Mouse (Mus musculus) limb, embryonic 10.5 days (tissue): ENCODE measurements at regions not wholly inside any gene's neighbourhood (a gene's known extent, or its start where the extent isn't known, plus 50 kb on each side); places are given as distances from the start of the nearest gene placed in this dataset.

Experiments used
- DNase-seq: peaks from one replicate; pipeline ENCODE4 v3.0.0-alpha.2; 2017; ENCODE audit warnings: low spot score
- H3K27ac ChIP-seq: fragments of 300-500 bp; sonication (generic); 2 replicates; pipeline ENCODE4 v1.5.1; 2016; ENCODE audit warnings: mild to moderate bottlenecking
- H3K27me3 ChIP-seq: fragments of 300-500 bp; sonication (generic); 2 replicates; pipeline ENCODE4 v1.6.1; 2016; ENCODE audit warnings: low read depth, mild to moderate bottlenecking; ENCODE audit not compliant: poor library complexity, severe bottlenecking
- H3K36me3 ChIP-seq: fragments of 300-500 bp; sonication (generic); 2 replicates; pipeline ENCODE4 v1.6.1; 2016; ENCODE audit warnings: mild to moderate bottlenecking, moderate library complexity
- H3K4me1 ChIP-seq: fragments of 300-500 bp; sonication (generic); 2 replicates; pipeline ENCODE4 v1.6.1; 2016
- H3K4me3 ChIP-seq: fragments of 300-500 bp; sonication (generic); 2 replicates; pipeline ENCODE4 v1.5.1; 2016; ENCODE audit warnings: mild to moderate bottlenecking, moderate library complexity
- H3K9me3 ChIP-seq: fragments of 300-500 bp; sonication (generic); replicated peaks from 2 replicates; pipeline ENCODE4 v1.6.1; 2016; ENCODE audit warnings: mild to moderate bottlenecking
- whole genome bisulfite sequencing: fragments of 180-500 bp; shearing (Covaris S2); methylation state at CpG from one replicate; pipeline ENCODE4 v1.1.7; 2016; 5-methylcytosine and 5-hydroxymethylcytosine counted together

- H3K27me3 ChIP-seq = peaks cover 41% of the 10 kb centered on the region
- no peaks in the 10 kb centered on the region for H3K36me3 ChIP-seq
- DNase-seq = peak; percentile 69
- WGBS = 2% methylated on average over 18 of the region's 18 CpGs
- H3K4me3 ChIP-seq = peak overlapping the region; percentile 31
- peaks cover 19% of the 10 kb centered on the region for H3K4me1 ChIP-seq
- no peaks in the 10 kb centered on the region for H3K9me3 ChIP-seq
- H3K27ac ChIP-seq = peak overlapping the region; percentile 22; the same call in 1 of the 2 replicates
Measured at GRCm38 (mm10) chr11:57929506-57929905, 79.4 kb upstream of the Larp1 start.

- DNase-seq = no peak
- H3K4me3 ChIP-seq = no peak overlapping the region
- H3K9me3 ChIP-seq = no peaks in the 10 kb centered on the region
- 0 out of 2 replicates have a peak, but pooled peaks cover 4% of the 10 kb centered on the region for H3K27me3 ChIP-seq
- no peaks in the 10 kb centered on the region for H3K36me3 ChIP-seq
- 92% methylated on average over 2 of the region's 2 CpGs for WGBS
- peaks cover 3% of the 10 kb centered on the region; the same call in 1 of the 2 replicates for H3K4me1 ChIP-seq
- H3K27ac ChIP-seq = no peak overlapping the region
Measured at GRCm38 (mm10) chr11:57920263-57920662, 87.6 kb upstream of the Hand1 start.

- 88% methylated on average over 18 of the region's 18 CpGs for WGBS
- 0 out of 2 replicates have a peak, but pooled peaks cover 5% of the 10 kb centered on the region for H3K27me3 ChIP-seq
- DNase-seq = no peak
- H3K27ac ChIP-seq = no peak overlapping the region
- no peaks in the 10 kb centered on the region for H3K36me3 ChIP-seq
- H3K4me1 ChIP-seq = peaks cover 3% of the 10 kb centered on the region; the same call in 1 of the 2 replicates
- no peaks in the 10 kb centered on the region for H3K9me3 ChIP-seq
- H3K4me3 ChIP-seq = no peak overlapping the region
Measured at GRCm38 (mm10) chr11:57918447-57919059, 85.9 kb upstream of the Hand1 start.

GRCm38 (mm10) chr11:57917974-57918373 lies 85.4 kb upstream of the Hand1 start:
- Histone ChIP-seq H3K9me3 (no peaks in the 10 kb centered on the region), H3K4me1 (peaks cover 7% of the 10 kb centered on the region), H3K4me3 (no peak overlapping the region), H3K27me3 (0 out of 2 replicates have a peak, but pooled peaks cover 10% of the 10 kb centered on the region), H3K27ac (no peak overlapping the region), H3K36me3 (no peaks in the 10 kb centered on the region)
- 81% methylated on average over 5 of the region's 5 CpGs for WGBS
- no peak for DNase-seq

- Histone ChIP-seq H3K4me3 (no peak overlapping the region), H3K9me3 (no peaks in the 10 kb centered on the region), H3K27me3 (0 out of 2 replicates have a peak, but pooled peaks cover 12% of the 10 kb centered on the region), H3K4me1 (peaks cover 13% of the 10 kb centered on the region), H3K27ac (no peak overlapping the region), H3K36me3 (no peaks in the 10 kb centered on the region)
- WGBS = 51% methylated on average over 6 of the region's 6 CpGs
- no peak for DNase-seq
Measured at GRCm38 (mm10) chr11:57916016-57916415, 83.4 kb upstream of the Hand1 start.

- no peak overlapping the region for H3K27ac ChIP-seq
- H3K4me1 ChIP-seq = peaks cover 13% of the 10 kb centered on the region
Measured at GRCm38 (mm10) chr11:57913801-57914560, 81.4 kb upstream of the Hand1 start.

GRCm38 (mm10) chr11:57913020-57913699 lies 80.5 kb upstream of the Hand1 start:
- H3K27ac ChIP-seq = no peak overlapping the region
- no peak for DNase-seq
- no peak overlapping the region for H3K4me3 ChIP-seq
- no peaks in the 10 kb centered on the region for H3K9me3 ChIP-seq
- H3K36me3 ChIP-seq = no peaks in the 10 kb centered on the region
- WGBS = 54% methylated on average over 14 of the region's 14 CpGs
- H3K27me3 ChIP-seq = 0 out of 2 replicates have a peak, but pooled peaks cover 12% of the 10 kb centered on the region
- peaks cover 13% of the 10 kb centered on the region for H3K4me1 ChIP-seq

More at GRCm38 (mm10) chr11:57913801-57914560, 81.4 kb upstream of the Hand1 start:
- 66% methylated on average over 3 of the region's 3 CpGs for WGBS
- H3K27me3 ChIP-seq = 0 out of 2 replicates have a peak, but pooled peaks cover 12% of the 10 kb centered on the region
- H3K36me3 ChIP-seq = no peaks in the 10 kb centered on the region
- H3K9me3 ChIP-seq = no peaks in the 10 kb centered on the region
- no peak for DNase-seq
- H3K4me3 ChIP-seq = no peak overlapping the region

- WGBS = 39% methylated on average over 10 of the region's 10 CpGs
- Histone ChIP-seq H3K4me1 (peaks cover 16% of the 10 kb centered on the region), H3K4me3 (no peak overlapping the region), H3K36me3 (no peaks in the 10 kb centered on the region), H3K27ac (no peak overlapping the region), H3K9me3 (no peaks in the 10 kb centered on the region), H3K27me3 (0 out of 2 replicates have a peak, but pooled peaks cover 12% of the 10 kb centered on the region)
- DNase-seq = no peak
Measured at GRCm38 (mm10) chr11:57911698-57912283, 79.2 kb upstream of the Hand1 start.

GRCm38 (mm10) chr11:57904216-57904615 lies 71.6 kb upstream of the Hand1 start:
- DNase-seq = no peak
- Histone ChIP-seq H3K27ac (no peak overlapping the region), H3K4me1 (0 out of 2 replicates have a peak, but pooled peaks cover 2% of the 10 kb centered on the region), H3K36me3 (no peaks in the 10 kb centered on the region), H3K27me3 (peaks cover 5% of the 10 kb centered on the region; the same call in 1 of the 2 replicates), H3K9me3 (no peaks in the 10 kb centered on the region), H3K4me3 (no peak overlapping the region)
- 15% methylated on average over 9 of the region's 9 CpGs for WGBS

- Histone ChIP-seq H3K36me3 (no peaks in the 10 kb centered on the region), H3K4me1 (peaks cover 8% of the 10 kb centered on the region), H3K27me3 (peaks cover 5% of the 10 kb centered on the region; the same call in 1 of the 2 replicates), H3K27ac (no peak overlapping the region), H3K9me3 (no peaks in the 10 kb centered on the region), H3K4me3 (no peak overlapping the region)
- DNase-seq = no peak
- WGBS = 63% methylated on average over 4 of the region's 4 CpGs
Measured at GRCm38 (mm10) chr11:57899335-57899734, 66.7 kb upstream of the Hand1 start.

GRCm38 (mm10) chr11:57895497-57895896 lies 62.9 kb upstream of the Hand1 start:
- Histone ChIP-seq H3K9me3 (no peaks in the 10 kb centered on the region), H3K4me1 (peaks cover 18% of the 10 kb centered on the region), H3K4me3 (no peak overlapping the region), H3K36me3 (no peaks in the 10 kb centered on the region), H3K27me3 (no peaks in the 10 kb centered on the region), H3K27ac (no peak overlapping the region)
- 82% methylated on average over 1 of the region's 1 CpGs for WGBS
- no peak for DNase-seq
